ENCODE assay signal across 8 mouse cellular contexts in genomic region chr11:54122416-54123264, GRCm38 (mm10). TPM values are rescaled to one million over a fixed set of nuclear protein-coding genes. Genes with fewer than 3 reads are reported as not detected.
DNase-seq lines count a peak whose midpoint lies in the region; ATAC-seq and TF ChIP-seq lines count a peak whose summit lies in the region.

No protein-coding gene starts in this region.

- 0 out of 2 replicates have a peak, but pooled peaks have one; percentile 44 for ATAC-seq in forebrain, embryonic 12.5 days (ENCODE audit: low FRiP score)
- ATAC-seq in kidney, embryonic 16.5 days (ENCODE audit: low FRiP score, low TSS enrichment): peak; percentile 80
- no peak for ATAC-seq in liver, embryonic 14.5 days (ENCODE audit: insufficient read depth)

- no peaks in the 10 kb centered on the region for H3K9me3 ChIP-seq in forebrain, embryonic 12.5 days
- H3K9me3 ChIP-seq in forebrain, embryonic 10.5 days: no peaks in the 10 kb centered on the region
- H3K9me3 ChIP-seq in kidney, embryonic 16.5 days (ENCODE audit: low read length): no peaks in the 10 kb centered on the region
- no peaks in the 10 kb centered on the region for H3K9me3 ChIP-seq in liver, embryonic 14.5 days (ENCODE audit: control insufficient read depth, low read length)

- peak; percentile 61 for TF ChIP-seq CTCF in heart, adult 2 months (IDR thresholded peaks at IDR 0.05)
- TF ChIP-seq CTCF in liver, embryonic 14.5 days (IDR thresholded peaks at IDR 0.05; ENCODE audit: low read depth): peak; percentile 63

- peak; percentile 87 for TF ChIP-seq EP300 in heart, adult 2 months (IDR thresholded peaks at IDR 0.05; ENCODE audit: insufficient read depth, low read depth, low read length)
- TF ChIP-seq EP300 in liver, embryonic 14.5 days (IDR thresholded peaks at IDR 0.05; ENCODE audit: low read depth): no peak

- no peak for DNase-seq in forebrain, embryonic 10.5 days (ENCODE audit: extremely low spot score, low spot score)
- peak; percentile 70 to 80 for DNase-seq in cerebellum, postnatal 14 days
- peak; percentile 78 to 87 for DNase-seq in heart, adult 2 months
- DNase-seq in liver, embryonic 14.5 days (ENCODE audit: low read depth in 3 of 3, low spot score in 3 of 3): no peak
- DNase-seq in right cerebral cortex, adult 18-20 months: peak; percentile 59
- DNase-seq in testis, postnatal 10 days (ENCODE audit: low spot score): no peak

- H3K9ac ChIP-seq in forebrain, embryonic 12.5 days: no peak overlapping the region
- no peak overlapping the region for H3K9ac ChIP-seq in heart, adult 2 months (ENCODE audit: low read depth, low read length)
- no peak overlapping the region for H3K9ac ChIP-seq in kidney, embryonic 16.5 days (replicated peaks; ENCODE audit: low read length)
- H3K9ac ChIP-seq in liver, embryonic 14.5 days (replicated peaks): no peak overlapping the region

- intact Hi-C loops in heart, adult 2 months (cut with DNase I): loop anchor here (1.0 kb wide), 1 partner anchor 29 kb away; no protein-coding TSS in a partner anchor

- no peaks in the 10 kb centered on the region for H3K36me3 ChIP-seq in forebrain, embryonic 12.5 days (replicated peaks)
- peaks cover 22% of the 10 kb centered on the region for H3K36me3 ChIP-seq in forebrain, embryonic 10.5 days (replicated peaks)
- H3K36me3 ChIP-seq in heart, adult 2 months (ENCODE audit: control insufficient read depth, insufficient read depth, low read length): peaks cover 4% of the 10 kb centered on the region
- peaks cover 7% of the 10 kb centered on the region; the same call in 1 of the 2 replicates for H3K36me3 ChIP-seq in kidney, embryonic 16.5 days (ENCODE audit: insufficient read depth, low read length)
- no peaks in the 10 kb centered on the region for H3K36me3 ChIP-seq in liver, embryonic 14.5 days (replicated peaks; ENCODE audit: control insufficient read depth, insufficient read depth, low read depth)

- H3K4me3 ChIP-seq in forebrain, embryonic 12.5 days (replicated peaks): no peak overlapping the region
- H3K4me3 ChIP-seq in forebrain, embryonic 10.5 days: no peak overlapping the region
- no peak overlapping the region for H3K4me3 ChIP-seq in heart, adult 2 months
- H3K4me3 ChIP-seq in kidney, embryonic 16.5 days (ENCODE audit: low read length): no peak overlapping the region
- no peak overlapping the region for H3K4me3 ChIP-seq in liver, embryonic 14.5 days (ENCODE audit: insufficient read depth in 1 of 2, low read depth in 2 of 2, low read length in 2 of 2)

- no peak overlapping the region for H3K4me2 ChIP-seq in forebrain, embryonic 12.5 days
- H3K4me2 ChIP-seq in kidney, embryonic 16.5 days (replicated peaks; ENCODE audit: low read depth, low read length): no peak overlapping the region
- no peak overlapping the region for H3K4me2 ChIP-seq in liver, embryonic 14.5 days (ENCODE audit: low read depth)

- no peak overlapping the region for H3K27ac ChIP-seq in forebrain, embryonic 12.5 days
- no peak overlapping the region for H3K27ac ChIP-seq in forebrain, embryonic 10.5 days
- H3K27ac ChIP-seq in heart, adult 2 months: peak overlapping the region; percentile 76
- no peak overlapping the region for H3K27ac ChIP-seq in kidney, embryonic 16.5 days (ENCODE audit: low read length)
- H3K27ac ChIP-seq in liver, embryonic 14.5 days: no peak overlapping the region

- no peak for TF ChIP-seq POLR2A in heart, adult 2 months (IDR thresholded peaks at IDR 0.05; ENCODE audit: insufficient read depth, low read depth, low read length)

- H3K27me3 ChIP-seq in forebrain, embryonic 12.5 days: no peaks in the 10 kb centered on the region
- H3K27me3 ChIP-seq in forebrain, embryonic 10.5 days (ENCODE audit: poor library complexity, severe bottlenecking): no peaks in the 10 kb centered on the region
- H3K27me3 ChIP-seq in heart, adult 2 months (ENCODE audit: control insufficient read depth, insufficient read depth, low read length): no peaks in the 10 kb centered on the region
- no peaks in the 10 kb centered on the region for H3K27me3 ChIP-seq in kidney, embryonic 16.5 days (ENCODE audit: insufficient read depth, low read length)
- H3K27me3 ChIP-seq in liver, embryonic 14.5 days (ENCODE audit: control insufficient read depth, insufficient read depth, low read length): no peaks in the 10 kb centered on the region

- H3K79me2 ChIP-seq in heart, adult 2 months (replicated peaks; ENCODE audit: control insufficient read depth, insufficient read depth, low read length): no peaks in the 10 kb centered on the region

- WGBS in forebrain, embryonic 12.5 days: 73% methylated on average over 14 of the region's 14 CpGs
- WGBS in forebrain, embryonic 10.5 days: 81% methylated on average over 14 of the region's 14 CpGs
- WGBS in heart, adult 2 months: 47% methylated on average over 14 of the region's 14 CpGs
- 70% methylated on average over 14 of the region's 14 CpGs for WGBS in kidney, embryonic 16.5 days
- WGBS in liver, embryonic 14.5 days (ENCODE audit: insufficient replicate concordance): 64% methylated on average over 14 of the region's 14 CpGs

- H3K4me1 ChIP-seq in forebrain, embryonic 12.5 days: peaks cover 18% of the 10 kb centered on the region
- H3K4me1 ChIP-seq in forebrain, embryonic 10.5 days: peaks cover 11% of the 10 kb centered on the region; the same call in 1 of the 2 replicates
- peaks cover 4% of the 10 kb centered on the region for H3K4me1 ChIP-seq in heart, adult 2 months (ENCODE audit: control insufficient read depth, insufficient read depth, low read length)
- H3K4me1 ChIP-seq in kidney, embryonic 16.5 days (ENCODE audit: insufficient read depth, low read length): peaks cover 7% of the 10 kb centered on the region; the same call in 1 of the 2 replicates
- H3K4me1 ChIP-seq in liver, embryonic 14.5 days (replicated peaks; ENCODE audit: control insufficient read depth in 2 of 2, insufficient read depth in 2 of 2, low read length in 1 of 2): peaks cover 5 to 8% of the 10 kb centered on the region in 2 experiments

RNA-seq across cellular contexts. Expression of gene P4ha2, which starts 22.7 kb away (rescaled TPM):
- polyA plus RNA-seq in forebrain, embryonic 12.5 days (2016; fragmentation: Nextera tagmentation; extraction: Ambion mirVana): 10.5 and 12.7 TPM in 2 replicates
- polyA plus RNA-seq in forebrain, embryonic 10.5 days (2016; fragmentation: Nextera tagmentation; extraction: Ambion mirVana): 15.9 and 19.7 TPM in 2 replicates
- total RNA-seq in heart, adult 2 months (2021): 10 to 100 TPM; 59.9 to 63.6 TPM
- 37.4 and 62.3 TPM in 2 replicates for polyA plus RNA-seq in heart, adult 2 months (2012; rRNA removed)
- 38.1 and 43.0 TPM in 2 replicates for polyA plus RNA-seq in kidney, embryonic 16.5 days (2015; fragmentation: Nextera tagmentation; extraction: Ambion mirVana)
- 1.4 and 1.7 TPM in 2 replicates for polyA plus RNA-seq in liver, embryonic 14.5 days (2012; rRNA removed)
- polyA plus RNA-seq in liver, embryonic 14.5 days (2014; fragmentation: Nextera tagmentation; extraction: Ambion mirVana): 1.8 and 2.2 TPM in 2 replicates

RNA-seq across cellular contexts. Expression of gene Pdlim4, which starts 53.8 kb away (rescaled TPM):
- 38.2 and 43.8 TPM in 2 replicates for polyA plus RNA-seq in forebrain, embryonic 12.5 days (2016; fragmentation: Nextera tagmentation; extraction: Ambion mirVana)
- polyA plus RNA-seq in forebrain, embryonic 10.5 days (2016; fragmentation: Nextera tagmentation; extraction: Ambion mirVana): 49.5 and 53.1 TPM in 2 replicates
- total RNA-seq in heart, adult 2 months (2021): 10 to 100 TPM; 30.8 to 33.8 TPM
- polyA plus RNA-seq in heart, adult 2 months (2012; rRNA removed): 57.6 and 58.2 TPM in 2 replicates
- 50.3 and 55.0 TPM in 2 replicates for polyA plus RNA-seq in kidney, embryonic 16.5 days (2015; fragmentation: Nextera tagmentation; extraction: Ambion mirVana)
- polyA plus RNA-seq in liver, embryonic 14.5 days (2012; rRNA removed): 2.4 and 2.8 TPM in 2 replicates
- polyA plus RNA-seq in liver, embryonic 14.5 days (2014; fragmentation: Nextera tagmentation; extraction: Ambion mirVana): 2.1 and 2.8 TPM in 2 replicates

Comparison
In these comparisons a context has a peak if more than half of its experiments do, and no peak if none do; other contexts are left out.
1. DNase-seq: peak in cerebellum, postnatal 14 days (2 of 2), heart, adult 2 months (2 of 2) and right cerebral cortex, adult 18-20 months (single experiment); none in forebrain, embryonic 10.5 days (single experiment), liver, embryonic 14.5 days (0 of 3) and testis, postnatal 10 days (single experiment).
2. RNA of gene Pdlim4, which starts 53.8 kb away (polyA plus RNA-seq): 57.6 to 58.2 TPM in heart, adult 2 months, 50.3 to 55.0 TPM in kidney, embryonic 16.5 days, 49.5 to 53.1 TPM in forebrain, embryonic 10.5 days and 38.2 to 43.8 TPM in forebrain, embryonic 12.5 days; 2.1 to 2.8 TPM in liver, embryonic 14.5 days; every median in the first group is over 10 times any median in the second.